Mouse (Mus musculus) bone marrow, adult 2 months (tissue): ENCODE data around the gene Ube2a.

ENCODE experiments used
- CTCF ChIP-seq: fragments of 200-500 bp; IDR thresholded peaks from 2 replicates; pipeline ENCODE4 v1.5.1; 2011; ENCODE audit warnings: low read length, control low read depth; ENCODE audit not compliant: control insufficient read depth, insufficient read depth
- POLR2A ChIP-seq: fragments of 200-500 bp; IDR thresholded peaks from 2 replicates; pipeline ENCODE4 v1.6.1; 2011; ENCODE audit warnings: low read depth, mild to moderate bottlenecking, control low read depth, low read length, borderline replicate concordance; ENCODE audit not compliant: control insufficient read depth

- no peak for TF ChIP-seq POLR2A
- TF ChIP-seq CTCF: peak; percentile 28; the same call in 1 of the 2 replicates
Measured at GRCm38 (mm10) chrX:36884719-36885118, 11.0 kb downstream of the Ube2a start.
